Mouse (Mus musculus) forebrain, embryonic 15.5 days (tissue): ENCODE data around the gene B630019K06Rik. TPM values are rescaled to one million over a fixed set of nuclear protein-coding genes. Genes with fewer than 3 reads are reported as not detected.

ENCODE experiments used
- ATAC-seq: fragments of 200-750 bp; cut with Nextera tagmentation; replicated peaks from 2 replicates; pipeline ENCODE4 v1.8.0; 2017; ENCODE audit warnings: mild to moderate bottlenecking, moderate TSS enrichment, moderate library complexity
- H3K27ac ChIP-seq: fragments of 300-500 bp; sonication (generic); replicated peaks from 2 replicates; pipeline ENCODE4 v1.5.1; 2015; ENCODE audit warnings: mild to moderate bottlenecking, inconsistent platforms
- H3K27me3 ChIP-seq: fragments of 300-500 bp; sonication (generic); 2 replicates; pipeline ENCODE4 v1.6.1; 2015; ENCODE audit warnings: inconsistent platforms
- H3K36me3 ChIP-seq: fragments of 300-500 bp; sonication (generic); 2 replicates; pipeline ENCODE4 v1.6.1; 2015; ENCODE audit warnings: mild to moderate bottlenecking, inconsistent platforms
- H3K4me1 ChIP-seq: fragments of 300-500 bp; sonication (generic); 2 replicates; pipeline ENCODE4 v1.6.1; 2015; ENCODE audit warnings: inconsistent platforms
- H3K4me2 ChIP-seq: fragments of 300-500 bp; sonication (generic); replicated peaks from 2 replicates; pipeline ENCODE4 v1.6.1; 2015; ENCODE audit warnings: mild to moderate bottlenecking, inconsistent platforms
- H3K4me3 ChIP-seq: fragments of 300-500 bp; sonication (generic); 2 replicates; pipeline ENCODE4 v1.5.1; 2015; ENCODE audit warnings: mild to moderate bottlenecking, inconsistent platforms
- H3K9ac ChIP-seq: fragments of 300-500 bp; sonication (generic); replicated peaks from 2 replicates; pipeline ENCODE4 v1.6.1; 2015; ENCODE audit warnings: mild to moderate bottlenecking, inconsistent platforms
- H3K9me3 ChIP-seq: fragments of 300-500 bp; sonication (generic); 2 replicates; pipeline ENCODE4 v1.6.1; 2016; ENCODE audit warnings: inconsistent platforms
- WGBS: fragments of 180-500 bp; shearing (Covaris S2); methylation state at CpG from one replicate; pipeline ENCODE4 v1.1.7; 2015; ENCODE audit warnings: mixed read lengths; 5-methylcytosine and 5-hydroxymethylcytosine counted together
- polyA plus RNA-seq: library from polyadenylated mRNA; unstranded; fragments of >200 nt; fragmentation: Nextera tagmentation; extraction: Ambion mirVana; gene quantifications from 2 replicates; pipeline ENCODE4 v1.2.1, GENCODE M21; 2015

Gene B630019K06Rik
- polyA plus RNA-seq, 1 experiment from 2014 or later = 14.0 TPM

DNA sequence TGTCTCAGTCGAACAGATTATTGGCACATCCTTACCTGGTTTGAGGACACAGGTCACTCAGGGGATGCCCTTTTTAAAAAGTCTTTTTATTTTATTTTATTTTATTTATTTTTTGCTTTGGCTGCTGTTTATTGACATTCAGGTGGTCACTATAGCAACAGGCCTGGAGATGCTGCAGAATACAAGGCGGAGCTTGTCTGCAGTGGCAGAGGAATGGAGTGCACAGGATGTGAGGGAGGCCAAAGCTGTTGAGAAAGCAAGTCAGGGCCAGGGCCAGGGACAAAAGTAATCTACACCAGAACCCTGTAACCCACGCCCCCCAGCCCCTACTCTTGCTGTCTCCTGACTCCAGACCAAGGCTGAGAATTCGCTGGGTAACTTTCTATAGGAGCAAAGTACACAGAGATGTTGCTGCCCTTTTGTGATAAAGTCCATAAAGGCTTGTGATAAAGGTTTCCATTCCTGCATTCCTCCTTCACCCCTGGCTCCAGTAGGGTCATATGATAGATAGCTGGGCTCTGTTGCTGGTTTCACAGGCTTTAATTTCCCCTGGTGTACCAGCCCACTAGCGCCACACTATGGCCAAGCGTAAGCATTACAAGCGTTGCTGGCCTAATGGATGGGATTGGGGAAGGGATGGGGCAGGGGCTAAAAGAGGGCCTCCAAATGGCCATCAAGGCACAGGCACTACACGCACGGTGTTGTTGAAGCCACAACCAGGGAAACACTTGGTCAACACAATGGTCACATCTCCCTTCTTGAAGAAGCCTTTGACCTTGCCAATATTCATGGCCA is 29.8 kb downstream of the B630019K06Rik start:
- no peaks in the 10 kb centered on the region for H3K27me3 ChIP-seq
- WGBS = 56% methylated on average over 9 of the region's 9 CpGs
- H3K9me3 ChIP-seq = no peaks in the 10 kb centered on the region
- H3K4me3 ChIP-seq = no peak overlapping the region
- no peaks in the 10 kb centered on the region for H3K4me1 ChIP-seq
- H3K36me3 ChIP-seq = no peaks in the 10 kb centered on the region
- H3K27ac ChIP-seq = no peak overlapping the region
- H3K9ac ChIP-seq = no peak overlapping the region
- peak; percentile 23; the same call in 1 of the 2 replicates for ATAC-seq
- no peak overlapping the region for H3K4me2 ChIP-seq

DNA sequence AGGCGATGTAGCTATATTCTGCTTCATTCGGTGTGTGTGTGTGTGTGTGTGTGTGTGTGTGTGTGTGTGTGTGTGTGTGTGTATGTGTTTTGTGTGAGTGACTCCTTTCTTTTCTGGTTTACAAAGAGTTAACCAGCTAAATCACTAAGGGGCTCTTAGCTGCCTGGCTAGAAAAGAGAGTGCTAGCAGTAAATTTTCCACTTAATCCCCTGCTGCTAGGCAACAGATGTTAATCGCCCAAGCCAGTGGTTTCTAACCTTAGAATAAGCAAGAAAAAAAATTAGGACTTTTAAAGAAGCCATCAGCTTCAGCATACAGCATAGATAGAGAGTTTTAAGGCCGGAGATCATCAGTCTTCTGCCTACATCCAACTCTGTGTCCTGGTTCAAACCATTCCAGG is 35.1 kb downstream of the B630019K06Rik start:
- 19% methylated on average over 4 of the region's 4 CpGs for WGBS
- no peaks in the 10 kb centered on the region for H3K27me3 ChIP-seq
- no peak overlapping the region for H3K9ac ChIP-seq
- H3K4me1 ChIP-seq = no peaks in the 10 kb centered on the region
- no peak overlapping the region for H3K4me2 ChIP-seq
- no peaks in the 10 kb centered on the region for H3K36me3 ChIP-seq
- no peak overlapping the region for H3K27ac ChIP-seq
- no peak for ATAC-seq
- no peaks in the 10 kb centered on the region for H3K9me3 ChIP-seq
- no peak overlapping the region for H3K4me3 ChIP-seq

DNA sequence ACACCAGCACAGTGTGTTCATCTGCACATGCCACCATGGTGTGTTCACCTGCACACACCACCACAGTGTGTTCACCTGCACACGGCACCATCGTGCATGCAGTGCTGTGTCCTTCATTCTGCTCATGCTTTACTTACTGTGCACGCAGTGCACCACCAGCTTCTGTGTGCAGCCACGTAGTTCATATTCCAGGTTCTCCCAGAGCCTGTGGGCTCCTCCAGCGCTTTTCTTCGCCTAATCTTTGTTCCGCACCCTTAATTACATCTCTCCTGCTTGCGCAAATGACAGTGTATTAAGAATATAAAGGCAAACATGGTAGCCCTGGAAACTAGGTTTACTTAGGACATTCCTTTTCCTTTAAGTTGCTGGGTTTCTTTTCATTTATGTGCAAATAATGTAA is 51.9 kb downstream of the B630019K06Rik start:
- H3K27me3 ChIP-seq = no peaks in the 10 kb centered on the region
- H3K27ac ChIP-seq = no peak overlapping the region
- no peak overlapping the region for H3K9ac ChIP-seq
- H3K4me1 ChIP-seq = no peaks in the 10 kb centered on the region
- 67% methylated on average over 8 of the region's 8 CpGs for WGBS
- no peak for ATAC-seq
- H3K4me3 ChIP-seq = no peak overlapping the region
- no peaks in the 10 kb centered on the region for H3K9me3 ChIP-seq
- H3K4me2 ChIP-seq = no peak overlapping the region
- no peaks in the 10 kb centered on the region for H3K36me3 ChIP-seq

Other genes with a start within 250 kb of the B630019K06Rik start
- gene Ssxb8, start 201.5 kb upstream of the B630019K06Rik start, polyA plus RNA-seq = not detected in 2 replicates
- not detected in 2 replicates for gene Ssx9, start 143.9 kb upstream of the B630019K06Rik start, polyA plus RNA-seq
- gene Ssxb5, start 88.7 kb upstream of the B630019K06Rik start, polyA plus RNA-seq = not detected in 2 replicates
- not detected in 2 replicates for gene Gm6592, start 48.4 kb upstream of the B630019K06Rik start, polyA plus RNA-seq
- not detected in 2 replicates for gene Gm5751, start 18.1 kb upstream of the B630019K06Rik start, polyA plus RNA-seq
- gene Fthl17b, start 70.6 kb downstream of the B630019K06Rik start, polyA plus RNA-seq = not detected in 2 replicates
- gene Fthl17c, start 84.2 kb downstream of the B630019K06Rik start, polyA plus RNA-seq = not detected in 2 replicates
- gene Fthl17d, start 94.4 kb downstream of the B630019K06Rik start, polyA plus RNA-seq = not detected in 2 replicates
- not detected in 2 replicates for gene Fthl17e, start 141.1 kb downstream of the B630019K06Rik start, polyA plus RNA-seq
- gene Fthl17f, start 170.6 kb downstream of the B630019K06Rik start, polyA plus RNA-seq = not detected in 2 replicates
- gene 4930402K13Rik, start 212.2 kb downstream of the B630019K06Rik start, polyA plus RNA-seq = not detected in 2 replicates